Mouse (Mus musculus) retina, postnatal 7 days (tissue): ENCODE measurements around the gene Canx.

Experiments used
- DNase-seq: peaks from one replicate; pipeline ENCODE4 v3.0.0-alpha.2; 2012; ENCODE audit warnings: low read depth, low spot score

Canx gene

GRCm38 (mm10) chr11:50275568-50276151 is 49.8 kb downstream of the Canx start:
- DNase-seq: no peak

- no peak for DNase-seq
Observed at GRCm38 (mm10) chr11:50275077-50275476, 50.4 kb downstream of the Canx start.

GRCm38 (mm10) chr11:50272819-50273218 is 52.7 kb downstream of the Canx start:
- DNase-seq: no peak

GRCm38 (mm10) chr11:50269885-50270284 is 55.6 kb downstream of the Canx start:
- DNase-seq: no peak

- no peak for DNase-seq
Observed at GRCm38 (mm10) chr11:50269163-50269562, 56.3 kb downstream of the Canx start.

- no peak for DNase-seq
Observed at GRCm38 (mm10) chr11:50266997-50267396, 58.5 kb downstream of the Canx start.

- DNase-seq: no peak
Observed at GRCm38 (mm10) chr11:50265931-50266330, 59.5 kb downstream of the Canx start.

GRCm38 (mm10) chr11:50263198-50263597 is 62.3 kb downstream of the Canx start:
- DNase-seq: no peak

- DNase-seq: no peak
Observed at GRCm38 (mm10) chr11:50262020-50262419, 63.5 kb downstream of the Canx start.

GRCm38 (mm10) chr11:50258310-50258709 is 67.2 kb downstream of the Canx start:
- no peak for DNase-seq

GRCm38 (mm10) chr11:50256615-50257014 is 68.9 kb downstream of the Canx start:
- DNase-seq: no peak

- DNase-seq: no peak
Observed at GRCm38 (mm10) chr11:50254010-50254580, 71.4 kb downstream of the Canx start.

GRCm38 (mm10) chr11:50253393-50253792 is 72.1 kb downstream of the Canx start:
- no peak for DNase-seq

- DNase-seq: no peak
Observed at GRCm38 (mm10) chr11:50252684-50253265, 72.7 kb downstream of the Canx start.

GRCm38 (mm10) chr11:50252166-50252565 is 73.3 kb downstream of the Canx start:
- no peak for DNase-seq

GRCm38 (mm10) chr11:50248473-50249171 is 76.9 kb downstream of the Canx start:
- no peak for DNase-seq

- no peak for DNase-seq
Observed at GRCm38 (mm10) chr11:50245269-50245668, 80.2 kb downstream of the Canx start.
